ENCODE assay signal across 8 mouse cellular contexts in the genomic region with DNA sequence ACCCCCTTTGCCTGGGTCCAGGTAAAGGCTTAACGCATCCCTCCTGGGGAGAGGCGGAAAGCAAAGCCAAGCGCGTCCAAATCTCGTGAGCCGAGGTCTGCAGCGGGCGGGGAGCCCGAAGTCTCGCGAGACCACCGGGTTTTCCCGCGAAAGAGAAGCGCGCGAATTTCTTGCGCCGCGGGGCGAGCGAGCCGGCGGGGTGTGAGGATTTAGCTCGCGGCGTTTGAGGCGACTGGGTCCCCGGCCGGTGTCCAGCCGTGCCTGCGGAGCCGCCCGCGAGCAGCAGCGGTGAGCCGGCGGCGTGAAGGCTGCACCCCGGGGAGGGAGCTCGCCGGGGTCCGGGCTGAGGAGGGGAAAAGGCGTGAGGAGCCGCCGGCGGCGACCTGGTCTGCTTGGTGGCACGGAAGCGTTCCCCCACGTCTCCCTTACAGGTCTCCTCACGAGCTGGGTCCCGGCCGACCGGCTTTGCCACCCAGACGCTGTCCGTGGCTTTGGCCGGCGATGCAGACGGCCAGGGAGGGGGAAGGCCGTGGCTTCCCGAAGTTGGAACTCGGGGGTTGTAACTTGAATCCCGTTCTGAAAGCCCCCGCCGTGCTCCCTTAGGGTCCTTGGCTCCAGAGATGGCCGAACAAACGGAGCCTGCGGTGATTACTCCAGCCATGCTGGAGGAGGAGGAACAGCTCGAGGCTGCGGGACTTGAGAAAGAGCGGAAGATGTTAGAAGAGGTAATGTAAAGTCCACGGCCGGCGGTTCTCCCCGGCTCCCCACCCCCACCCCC. TPM values are rescaled to one million over a fixed set of nuclear protein-coding genes. Genes with fewer than 3 reads are reported as not detected.
DNase-seq lines count a peak whose midpoint lies in the region; ATAC-seq lines count a peak whose summit lies in the region.

A gene (plus strand): TSS at position 128 of the 778 bp plus-strand sequence.

- H3K9ac ChIP-seq in hindbrain, embryonic 15.5 days, result peak within 1 kb of the TSS; percentile 74

- H3K36me3 ChIP-seq in hindbrain, embryonic 15.5 days, result no peaks in the 10 kb centered on the region; the same call in 1 of the 2 replicates

- H3K4me2 ChIP-seq in hindbrain, embryonic 15.5 days, result peak within 1 kb of the TSS; percentile 97

- no peaks in the 10 kb centered on the region for H3K27me3 ChIP-seq in hindbrain, embryonic 15.5 days

- no peaks in the 10 kb centered on the region for H3K9me3 ChIP-seq in hindbrain, embryonic 15.5 days

- peaks cover 18% of the 10 kb centered on the region; the same call in 1 of the 2 replicates for H3K4me1 ChIP-seq in hindbrain, embryonic 15.5 days (replicated peaks)

- H3K4me3 ChIP-seq in hindbrain, embryonic 15.5 days, result peak within 1 kb of the TSS; percentile 91

- under 1% methylated on average over 71 of the region's 76 CpGs for WGBS in hindbrain, embryonic 15.5 days

- peak; percentile 84 for DNase-seq in T-cell, adult 2 months (ENCODE audit: low spot score)
- DNase-seq in cerebellum, postnatal 25 days, result peak; percentile 84 to 92
- peak; percentile 69 to 73 for DNase-seq in frontal cortex, postnatal 36 days (ENCODE audit: low spot score in 2 of 2)
- peak; percentile 66 to 74 for DNase-seq in layer of hippocampus, postnatal 36 days
- peak; percentile 84 for DNase-seq in lung, postnatal 36 days
- peak; percentile 93 for DNase-seq in retina, embryonic 14.5 days (ENCODE audit: low spot score)
- peak; percentile 87 to 90 for DNase-seq in thymus, postnatal 36 days

- peak within 1 kb of the TSS; percentile 80 for H3K27ac ChIP-seq in hindbrain, embryonic 15.5 days (replicated peaks)

- ATAC-seq in hindbrain, embryonic 15.5 days (ENCODE audit: low FRiP score, low read depth), result peak; percentile 94

RNA-seq across cellular contexts. Expression of the gene that starts here (rescaled TPM):
- polyA plus RNA-seq in hindbrain, embryonic 15.5 days (2015; fragmentation: Nextera tagmentation; extraction: Ambion mirVana), result 10.9 and 12.4 TPM in 2 replicates
- 1 to 10 TPM; 5.1 to 6.8 TPM for total RNA-seq in layer of hippocampus, postnatal 36 days (2021)

Comparison
In these comparisons a context has a peak if more than half of its experiments do, and no peak if none do; other contexts are left out.
1. Peak in every context shown above with its lines: DNase-seq, ATAC-seq, H3K4me3 ChIP-seq and H3K27ac ChIP-seq.